Mouse (Mus musculus) heart, postnatal 0 days (tissue): ENCODE results near the gene C1qtnf4. TPM values are rescaled to one million over a fixed set of nuclear protein-coding genes. Genes with fewer than 3 reads are reported as not detected.

Experiments
- ATAC-seq: fragments of 200-750 bp; cut with Nextera tagmentation; 2 replicates; pipeline ENCODE4 v1.8.0; 2017; ENCODE audit warnings: low read depth, moderate number of reproducible peaks, moderate library complexity; ENCODE audit not compliant: insufficient read depth
- DNase-seq: peaks from one replicate; pipeline ENCODE4 v3.0.0-alpha.2; 2016; ENCODE audit warnings: low spot score
- H3K27ac ChIP-seq: fragments of 300-500 bp; sonication (generic); 2 replicates; pipeline ENCODE4 v1.5.1; 2014; ENCODE audit warnings: low read depth, mild to moderate bottlenecking
- H3K27me3 ChIP-seq: fragments of 300-500 bp; sonication (generic); 2 replicates; pipeline ENCODE4 v1.6.1; 2014; ENCODE audit warnings: low read length, mixed read lengths; ENCODE audit not compliant: control insufficient read depth, insufficient read depth
- H3K36me3 ChIP-seq: fragments of 300-500 bp; sonication (generic); replicated peaks from 2 replicates; pipeline ENCODE4 v1.6.1; 2014; ENCODE audit warnings: low read length, mixed read lengths; ENCODE audit not compliant: control insufficient read depth, insufficient read depth
- H3K4me1 ChIP-seq: fragments of 300-500 bp; sonication (generic); 2 replicates; pipeline ENCODE4 v1.6.1; 2014; ENCODE audit warnings: antibody characterized with exemption; ENCODE audit not compliant: control insufficient read depth, insufficient read depth
- H3K4me2 ChIP-seq: fragments of 300-500 bp; sonication (generic); 2 replicates; pipeline ENCODE4 v1.6.1; 2014; ENCODE audit warnings: low read depth, mild to moderate bottlenecking, low read length, moderate library complexity
- H3K4me3 ChIP-seq: fragments of 300-500 bp; sonication (generic); 2 replicates; pipeline ENCODE4 v1.5.1; 2014; ENCODE audit warnings: low read depth, low read length
- H3K9ac ChIP-seq: fragments of 300-500 bp; sonication (generic); replicated peaks from 2 replicates; pipeline ENCODE4 v1.6.1; 2014; ENCODE audit warnings: low read depth, low read length, mixed read lengths
- H3K9me3 ChIP-seq: fragments of 300-500 bp; sonication (generic); replicated peaks from 2 replicates; pipeline ENCODE4 v1.6.1; 2016; ENCODE audit warnings: low read length; ENCODE audit not compliant: control insufficient read depth
- CTCF ChIP-seq: IDR thresholded peaks from 2 replicates; pipeline ENCODE4 v1.5.1; 2016; ENCODE audit warnings: antibody characterized with exemption, control low read depth, low read depth
- EP300 ChIP-seq: IDR thresholded peaks from 2 replicates; pipeline ENCODE4 v1.6.1; 2016; ENCODE audit warnings: antibody characterized with exemption, low read depth
- WGBS: fragments of 180-500 bp; shearing (Covaris S2); extraction: QIAGEN DNeasy Blood & Tissue Kit; methylation state at CpG from one replicate; pipeline ENCODE4 v1.1.7; 2014; 5-methylcytosine and 5-hydroxymethylcytosine counted together
- polyA plus RNA-seq: library from polyadenylated mRNA; unstranded; fragments of >200 nt; fragmentation: Nextera tagmentation; extraction: Ambion mirVana; gene quantifications from 2 replicates; pipeline ENCODE4 v1.2.1, GENCODE M21; 2015
- total RNA-seq: library from RNA; depleted of rRNA; stranded (reverse); fragments of >200 nt; gene quantifications from 2 replicates; pipeline ENCODE4 v1.2.3, GENCODE M21; 2014; ENCODE audit warnings: low replicate concordance; rRNA removed

C1qtnf4 gene
- total and polyA plus RNA-seq, 2 experiments from 2014 or later = 15.5 to 23.7 TPM

GRCm38 (mm10) chr2:90938362-90938761 is 52.7 kb downstream of the C1qtnf4 start:
- no peak overlapping the region for H3K27ac ChIP-seq
- no peak for DNase-seq
- ATAC-seq = no peak
- no peak overlapping the region for H3K9ac ChIP-seq
- 70% methylated on average over 3 of the region's 3 CpGs for WGBS
- no peak overlapping the region for H3K4me3 ChIP-seq
- no peak for TF ChIP-seq CTCF
- TF ChIP-seq EP300 = no peak
- H3K4me2 ChIP-seq = no peak overlapping the region
- no peaks in the 10 kb centered on the region for H3K27me3 ChIP-seq
- no peaks in the 10 kb centered on the region for H3K36me3 ChIP-seq
- no peaks in the 10 kb centered on the region for H3K9me3 ChIP-seq
- H3K4me1 ChIP-seq = peaks cover 19% of the 10 kb centered on the region

DNA sequence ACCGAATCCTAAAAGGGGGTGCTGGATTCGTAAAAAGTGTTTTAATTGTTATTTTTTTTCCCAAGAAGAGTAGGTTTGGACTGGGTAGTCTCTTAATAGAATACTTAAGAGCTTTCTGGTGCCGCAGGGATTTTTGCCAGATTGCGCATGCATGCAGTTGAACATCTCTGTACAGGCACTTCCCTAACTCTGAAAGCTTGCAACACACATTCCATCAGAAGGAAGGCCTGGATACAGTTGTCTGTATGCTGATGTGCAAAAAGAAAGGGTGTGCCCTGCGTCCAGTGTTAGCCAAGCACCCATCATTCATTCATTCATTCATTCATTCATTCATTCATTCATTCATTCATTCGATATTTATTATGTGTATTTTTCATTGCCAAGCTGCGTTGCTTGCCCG is 54.1 kb downstream of the C1qtnf4 start:
- H3K9me3 ChIP-seq = no peaks in the 10 kb centered on the region
- DNase-seq (no peak), ATAC-seq (no peak)
- no peaks in the 10 kb centered on the region for H3K36me3 ChIP-seq
- no peaks in the 10 kb centered on the region for H3K27me3 ChIP-seq
- peak overlapping the region; percentile 98 for H3K4me3 ChIP-seq
- no peak for TF ChIP-seq CTCF
- TF ChIP-seq EP300 = no peak
- peak overlapping the region; percentile 23; the same call in 1 of the 2 replicates for H3K27ac ChIP-seq
- 43% methylated on average over 8 of the region's 8 CpGs for WGBS
- H3K4me1 ChIP-seq = peaks cover 19% of the 10 kb centered on the region
- H3K4me2 ChIP-seq = peak overlapping the region; percentile 87
- peak overlapping the region; percentile 92 for H3K9ac ChIP-seq

Other genes with a start within 250 kb of the C1qtnf4 start
- 13.4 and 13.6 TPM in 2 replicates for gene Nup160, start 208.6 kb upstream of the C1qtnf4 start, total RNA-seq
- gene Nup160, start 208.6 kb upstream of the C1qtnf4 start, polyA plus RNA-seq = 8.3 and 9.7 TPM in 2 replicates
- gene Fnbp4, start 140.5 kb upstream of the C1qtnf4 start, total RNA-seq = 20.9 and 39.0 TPM in 2 replicates
- gene Fnbp4, start 140.5 kb upstream of the C1qtnf4 start, polyA plus RNA-seq = 19.3 and 23.8 TPM in 2 replicates
- gene Agbl2, start 103.1 kb upstream of the C1qtnf4 start, total RNA-seq = 1.4 and 4.8 TPM in 2 replicates
- 0.70 and 0.98 TPM in 2 replicates for gene Agbl2, start 103.1 kb upstream of the C1qtnf4 start, polyA plus RNA-seq
- gene Mtch2, start 38.7 kb upstream of the C1qtnf4 start, total RNA-seq = 181 and 206 TPM in 2 replicates
- 246 and 266 TPM in 2 replicates for gene Mtch2, start 38.7 kb upstream of the C1qtnf4 start, polyA plus RNA-seq
- 19.5 and 28.3 TPM in 2 replicates for gene Kbtbd4, start 18.9 kb downstream of the C1qtnf4 start, total RNA-seq
- gene Kbtbd4, start 18.9 kb downstream of the C1qtnf4 start, polyA plus RNA-seq = 16.4 and 17.8 TPM in 2 replicates
- gene Ndufs3, start 19.0 kb downstream of the C1qtnf4 start, total RNA-seq = 556 and 596 TPM in 2 replicates
- gene Ndufs3, start 19.0 kb downstream of the C1qtnf4 start, polyA plus RNA-seq = 620 and 652 TPM in 2 replicates
- gene Celf1, start 54.5 kb downstream of the C1qtnf4 start, total RNA-seq = 85.6 and 113 TPM in 2 replicates
- 63.9 and 72.6 TPM in 2 replicates for gene Celf1, start 54.5 kb downstream of the C1qtnf4 start, polyA plus RNA-seq
- 50.0 and 62.0 TPM in 2 replicates for gene Rapsn, start 149.8 kb downstream of the C1qtnf4 start, total RNA-seq
- 29.4 and 32.6 TPM in 2 replicates for gene Rapsn, start 149.8 kb downstream of the C1qtnf4 start, polyA plus RNA-seq
- 172 and 264 TPM in 2 replicates for gene Psmc3, start 168.1 kb downstream of the C1qtnf4 start, total RNA-seq
- 296 and 300 TPM in 2 replicates for gene Psmc3, start 168.1 kb downstream of the C1qtnf4 start, polyA plus RNA-seq
- gene Slc39a13, start 184.6 kb downstream of the C1qtnf4 start, total RNA-seq = 67.0 and 105 TPM in 2 replicates
- gene Slc39a13, start 184.6 kb downstream of the C1qtnf4 start, polyA plus RNA-seq = 37.9 and 40.8 TPM in 2 replicates
- gene Spi1, start 196.5 kb downstream of the C1qtnf4 start, total RNA-seq = 2.5 and 21.3 TPM in 2 replicates
- gene Spi1, start 196.5 kb downstream of the C1qtnf4 start, polyA plus RNA-seq = 3.1 and 3.2 TPM in 2 replicates
- gene Mybpc3, start 232.3 kb downstream of the C1qtnf4 start, total RNA-seq = 2,256 and 2,313 TPM in 2 replicates
- gene Mybpc3, start 232.3 kb downstream of the C1qtnf4 start, polyA plus RNA-seq = 1,065 and 1,207 TPM in 2 replicates